Mouse (Mus musculus) ES-Bruce4 (cell line): ENCODE data around the gene Ppara.

Experiments used
- CTCF ChIP-seq: IDR thresholded peaks from one replicate; pipeline ENCODE4 v1.8.1; 2011; ENCODE audit warnings: low read depth, low read length
- POLR2A ChIP-seq: IDR thresholded peaks from one replicate; pipeline ENCODE4 v1.8.1; 2011; ENCODE audit warnings: low read length; ENCODE audit not compliant: insufficient read depth

DNA sequence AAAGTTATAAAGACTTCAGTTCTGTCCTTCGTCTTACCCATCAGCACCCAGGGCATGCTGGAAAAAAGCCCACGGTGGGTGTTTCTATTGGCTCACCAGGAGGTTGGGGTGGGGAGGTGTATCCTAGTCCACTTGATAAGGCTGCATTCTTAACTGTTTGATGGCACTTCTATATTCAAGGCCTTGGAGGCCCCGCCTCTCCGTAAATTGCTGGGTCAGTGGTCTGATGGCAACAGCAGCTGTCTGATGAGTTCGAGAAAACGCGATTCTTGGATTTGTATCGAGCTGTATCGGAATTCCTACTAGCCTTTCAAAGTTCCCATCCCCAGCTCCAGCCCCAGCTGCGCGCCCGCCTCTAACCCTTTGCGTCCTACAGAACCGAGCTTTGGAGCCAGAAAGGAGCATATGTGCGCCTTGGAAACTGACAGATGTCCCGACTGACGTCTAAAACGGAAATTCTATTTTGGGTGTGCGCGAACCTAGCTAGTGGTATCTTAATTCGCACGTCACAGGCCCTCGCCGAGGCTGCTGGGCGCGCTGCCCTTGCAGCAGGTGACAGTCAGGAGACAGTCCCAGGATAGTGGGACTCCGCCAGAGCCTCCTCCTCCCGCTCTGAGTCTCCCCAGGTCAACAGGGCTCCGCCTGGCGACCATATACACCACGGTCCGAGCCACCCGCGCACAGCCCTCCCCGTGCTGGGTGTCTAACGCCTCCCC lies 76.2 kb downstream of the Ppara start:
- TF ChIP-seq CTCF, result no peak
- TF ChIP-seq POLR2A, result no peak
